Mouse (Mus musculus) monocyte, adult 2 months (primary cell): ENCODE results near the gene Ypel3.

Source experiments
- DNase-seq, 2 experiments: peaks; one replicate each; pipeline ENCODE4 v3.0.0; 2022; ENCODE audit warnings: low spot score in 2 of 2, low read depth in 1 of 2

Gene Ypel3

GRCm38 (mm10) chr7:126808703-126809455, 32.1 kb downstream of the Ypel3 start:
- no peak for DNase-seq

GRCm38 (mm10) chr7:126809723-126810369, 33.1 kb downstream of the Ypel3 start:
- DNase-seq = no peak

- DNase-seq = no peak
These were observed 39.0 kb downstream of the Ypel3 start for GRCm38 (mm10) chr7:126815726-126816222.

- DNase-seq = no peak
These were observed 39.7 kb downstream of the Ypel3 start for GRCm38 (mm10) chr7:126816494-126816893.

GRCm38 (mm10) chr7:126817595-126817994, 40.8 kb downstream of the Ypel3 start:
- DNase-seq = no peak

- DNase-seq = no peak
These were observed 42.1 kb downstream of the Ypel3 start for GRCm38 (mm10) chr7:126818818-126819217.

GRCm38 (mm10) chr7:126821835-126822511, 45.2 kb downstream of the Ypel3 start:
- peak; percentile 33 to 69 for DNase-seq

- no peak for DNase-seq
These were observed 46.0 kb downstream of the Ypel3 start for GRCm38 (mm10) chr7:126822741-126823140.

GRCm38 (mm10) chr7:126823202-126823711, 46.5 kb downstream of the Ypel3 start:
- DNase-seq = no peak

GRCm38 (mm10) chr7:126823940-126824339, 47.2 kb downstream of the Ypel3 start:
- DNase-seq = no peak

GRCm38 (mm10) chr7:126825403-126825802, 48.6 kb downstream of the Ypel3 start:
- DNase-seq = no peak

GRCm38 (mm10) chr7:126825952-126826351, 49.2 kb downstream of the Ypel3 start:
- DNase-seq = no peak
